Mouse (Mus musculus) WW6 (cell line): Measurements from ENCODE around the gene Sufu.
A peak's percentile ranks its signal among the peaks of the same experiment; 100 is the strongest.

Source experiments
- DNase-seq: peaks from one replicate; pipeline ENCODE4 v3.0.0-alpha.2; 2013; ENCODE audit warnings: low read depth, low spot score

Gene Sufu

DNA sequence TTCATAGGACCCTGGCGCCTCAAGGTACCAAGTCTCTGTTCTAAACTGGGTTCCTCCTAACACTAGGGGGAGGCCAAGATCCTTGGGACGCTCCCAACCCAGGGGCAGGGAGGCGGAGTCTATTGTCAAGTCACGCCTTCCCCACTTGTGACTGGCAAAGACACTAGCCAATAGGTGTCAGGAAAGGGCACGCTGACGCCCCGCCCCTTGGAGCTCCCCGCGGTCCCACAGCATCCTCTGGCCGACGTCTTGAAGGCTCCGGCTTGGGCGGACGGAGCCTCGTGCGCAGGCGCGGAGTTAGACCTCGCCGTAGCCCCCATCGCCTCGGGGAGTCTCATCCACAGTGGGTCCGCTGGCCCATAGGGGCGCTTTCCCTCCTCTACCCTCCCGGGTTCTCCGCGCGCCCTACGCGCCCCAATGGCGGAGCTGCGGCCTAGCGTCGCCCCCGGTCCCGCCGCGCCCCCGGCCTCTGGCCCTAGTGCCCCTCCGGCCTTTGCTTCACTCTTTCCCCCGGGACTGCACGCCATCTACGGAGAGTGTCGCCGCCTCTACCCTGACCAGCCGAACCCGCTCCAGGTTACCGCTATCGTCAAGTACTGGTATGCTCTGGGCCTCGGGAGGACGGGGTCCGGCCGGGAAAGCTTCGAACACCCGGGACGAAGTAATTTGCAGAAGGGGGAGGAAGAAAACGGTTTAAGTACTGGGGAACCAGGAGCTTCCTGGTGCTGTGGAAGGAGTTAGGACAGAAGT, at the start of gene Sufu:
Gene Sufu, plus strand, starts transcription at position 211 of the 750 bp plus-strand sequence.
- peak; percentile 98 for DNase-seq

DNA sequence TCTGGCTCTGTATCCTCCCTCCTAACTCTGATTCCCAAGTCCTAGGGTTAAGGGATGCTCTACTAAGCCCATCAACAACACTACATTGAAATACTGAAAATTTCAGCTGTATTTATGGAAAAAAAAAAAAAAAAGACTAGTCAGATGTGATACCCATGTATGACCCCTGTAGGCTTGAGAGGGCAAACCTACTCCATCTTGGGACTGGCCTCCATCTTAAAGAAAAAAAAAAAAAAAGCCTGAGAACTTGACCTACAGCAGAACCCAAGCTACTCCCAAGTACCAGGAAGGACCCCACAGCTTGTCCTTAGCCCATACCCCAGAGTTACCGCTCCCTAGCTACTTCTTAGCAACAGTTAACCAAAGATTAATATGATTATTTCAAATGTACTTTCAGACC, 49.5 kb upstream of the Sufu start:
- no peak for DNase-seq

DNA sequence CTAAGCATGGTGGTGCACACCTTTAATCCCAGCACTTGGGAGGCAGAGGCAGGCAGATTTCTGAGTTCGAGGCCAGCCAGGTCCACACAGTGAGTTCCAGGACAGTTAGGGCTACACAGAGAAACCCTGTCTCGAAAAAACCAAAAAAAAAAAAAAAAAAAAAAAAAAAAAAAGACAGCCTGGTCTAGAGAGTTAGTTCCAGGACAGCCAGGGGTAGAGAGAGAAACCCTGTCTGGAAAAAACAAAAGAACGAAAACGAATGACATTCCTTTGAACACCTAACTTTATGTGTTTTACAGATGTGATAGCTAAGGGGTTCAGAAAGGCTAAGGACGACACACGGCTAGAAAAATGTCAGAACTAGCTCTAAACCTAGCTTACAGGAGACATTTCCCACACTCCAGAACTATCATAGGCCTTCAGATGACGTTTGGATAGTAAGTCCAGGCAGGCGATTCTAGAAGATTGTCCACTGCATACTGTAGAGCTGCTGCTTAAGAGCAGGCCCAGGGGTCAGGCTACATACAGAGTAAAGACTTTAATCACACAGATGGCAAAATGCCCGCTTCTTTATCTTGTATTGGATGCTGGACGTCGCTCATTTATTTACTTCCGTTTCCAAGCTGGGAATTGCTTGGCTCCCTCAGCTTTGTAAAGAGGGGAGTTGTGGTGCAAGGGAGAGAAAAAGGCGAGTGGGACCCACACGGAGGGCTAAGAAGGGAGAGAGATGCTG, 48.6 kb upstream of the Sufu start:
- DNase-seq: no peak

DNA sequence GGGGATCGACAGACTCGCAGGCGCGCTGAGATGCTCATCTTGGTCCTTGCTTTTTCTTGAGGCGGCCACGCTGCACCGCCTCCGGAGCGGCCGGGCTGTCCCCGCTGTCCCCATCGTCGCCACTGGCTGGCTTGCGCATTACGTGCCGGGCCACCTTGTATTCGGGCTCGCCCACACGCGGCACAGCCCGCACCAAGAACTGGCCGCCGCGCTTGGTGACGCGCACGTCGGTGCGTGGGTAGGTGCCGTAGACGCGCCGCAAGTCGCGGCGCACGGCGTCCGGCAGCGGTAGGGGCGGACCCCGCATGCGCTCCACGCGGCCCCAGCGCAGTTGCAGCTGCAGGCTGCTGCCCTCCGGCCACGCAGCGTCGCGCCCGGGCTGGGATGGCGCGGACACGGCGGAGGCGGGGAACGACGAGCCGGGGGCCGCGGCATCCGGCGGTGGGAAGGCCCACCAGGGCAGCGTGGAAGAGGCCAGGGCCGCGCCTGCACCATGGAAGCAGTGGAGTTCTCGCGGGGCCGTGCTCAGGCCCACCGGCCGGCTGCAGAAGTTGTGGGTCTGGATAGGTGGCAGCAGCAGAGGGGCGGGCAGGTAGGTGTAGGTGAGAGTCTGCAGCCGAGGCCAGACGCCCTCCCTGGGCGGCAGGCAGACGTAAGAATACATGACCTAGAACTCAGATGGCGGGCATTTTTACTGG, 47.8 kb upstream of the Sufu start:
- no peak for DNase-seq

DNA sequence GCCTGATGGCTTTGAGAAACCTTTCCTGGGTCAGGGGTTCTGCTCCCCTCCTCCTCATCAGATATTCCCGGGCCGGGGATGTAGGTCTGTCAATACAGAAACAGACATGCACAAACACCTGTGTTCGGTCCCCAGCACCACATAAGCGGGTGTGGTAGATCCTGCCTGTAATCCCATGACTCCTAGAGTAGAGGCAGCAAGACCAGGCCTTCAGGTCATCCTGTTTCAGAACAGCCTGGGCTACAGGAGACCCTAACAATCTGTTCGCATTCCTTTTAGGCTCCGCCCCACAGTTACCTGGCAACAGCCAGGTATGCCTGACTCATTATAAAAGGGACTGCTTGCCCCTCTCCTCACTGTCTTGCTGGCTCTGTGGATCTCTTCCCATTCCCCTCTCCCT, 47.1 kb upstream of the Sufu start:
- no peak for DNase-seq

DNA sequence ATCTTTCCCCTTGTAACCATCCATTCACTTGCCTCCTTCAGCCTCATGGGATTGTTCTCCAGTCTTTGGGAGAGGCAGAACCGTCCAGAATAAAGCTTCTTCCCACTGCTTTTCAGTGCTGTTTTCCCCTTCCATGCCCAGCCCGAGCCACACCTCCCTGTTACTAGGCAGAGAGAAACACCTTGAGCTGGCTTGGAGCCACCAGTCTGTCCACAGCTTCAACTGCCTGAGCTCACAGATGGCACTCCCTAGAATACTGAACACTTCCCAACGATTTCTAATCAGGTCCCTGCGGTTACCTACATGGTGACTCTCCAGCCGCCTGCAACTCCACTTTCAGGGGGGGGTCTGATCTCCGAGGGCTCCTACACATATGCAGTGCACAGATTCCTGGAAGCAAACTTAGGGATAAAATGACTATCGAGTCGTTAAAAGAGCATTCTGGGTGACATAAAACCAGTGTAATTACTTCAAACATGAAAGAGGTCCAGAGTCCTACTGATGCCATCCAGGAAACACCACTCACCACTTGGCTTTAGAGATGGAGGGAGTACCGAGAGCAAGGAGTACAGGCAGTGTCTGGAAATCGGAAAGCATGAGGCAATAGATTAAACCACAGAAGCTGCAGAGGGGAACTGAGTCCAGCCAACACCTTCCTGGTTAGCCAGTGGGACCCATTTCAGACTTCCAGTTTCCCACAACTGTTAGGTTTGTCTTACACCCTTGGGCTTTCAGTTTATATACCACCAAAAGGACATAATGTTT, 46.3 kb upstream of the Sufu start, which contains the start of gene 2310034G01Rik:
Gene 2310034G01Rik, minus strand, starts transcription at position 135 of the 765 bp plus-strand sequence.
- no peak for DNase-seq

DNA sequence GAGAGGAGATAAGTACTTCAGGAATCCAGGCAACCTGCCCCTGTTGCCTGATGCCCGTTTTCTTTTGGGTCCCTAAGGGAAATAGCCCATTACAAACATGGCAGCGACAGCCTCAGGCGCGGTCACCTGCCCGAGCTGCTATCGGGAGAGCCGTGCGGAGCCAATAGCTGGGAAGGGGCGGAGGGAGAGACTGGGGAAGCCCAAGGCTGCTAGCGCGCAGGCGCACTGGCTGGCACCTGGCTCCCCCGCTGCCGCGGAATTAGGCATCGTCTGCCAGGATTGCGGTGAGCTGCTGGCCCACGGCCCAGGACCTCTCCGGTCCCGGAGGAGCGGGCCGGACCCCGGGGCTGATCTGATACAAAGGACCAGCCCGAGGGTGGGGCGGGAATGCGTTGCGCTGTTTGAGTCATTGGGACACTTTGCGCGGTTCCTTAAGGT, 40.0 kb upstream of the Sufu start:
- peak; percentile 80 for DNase-seq

DNA sequence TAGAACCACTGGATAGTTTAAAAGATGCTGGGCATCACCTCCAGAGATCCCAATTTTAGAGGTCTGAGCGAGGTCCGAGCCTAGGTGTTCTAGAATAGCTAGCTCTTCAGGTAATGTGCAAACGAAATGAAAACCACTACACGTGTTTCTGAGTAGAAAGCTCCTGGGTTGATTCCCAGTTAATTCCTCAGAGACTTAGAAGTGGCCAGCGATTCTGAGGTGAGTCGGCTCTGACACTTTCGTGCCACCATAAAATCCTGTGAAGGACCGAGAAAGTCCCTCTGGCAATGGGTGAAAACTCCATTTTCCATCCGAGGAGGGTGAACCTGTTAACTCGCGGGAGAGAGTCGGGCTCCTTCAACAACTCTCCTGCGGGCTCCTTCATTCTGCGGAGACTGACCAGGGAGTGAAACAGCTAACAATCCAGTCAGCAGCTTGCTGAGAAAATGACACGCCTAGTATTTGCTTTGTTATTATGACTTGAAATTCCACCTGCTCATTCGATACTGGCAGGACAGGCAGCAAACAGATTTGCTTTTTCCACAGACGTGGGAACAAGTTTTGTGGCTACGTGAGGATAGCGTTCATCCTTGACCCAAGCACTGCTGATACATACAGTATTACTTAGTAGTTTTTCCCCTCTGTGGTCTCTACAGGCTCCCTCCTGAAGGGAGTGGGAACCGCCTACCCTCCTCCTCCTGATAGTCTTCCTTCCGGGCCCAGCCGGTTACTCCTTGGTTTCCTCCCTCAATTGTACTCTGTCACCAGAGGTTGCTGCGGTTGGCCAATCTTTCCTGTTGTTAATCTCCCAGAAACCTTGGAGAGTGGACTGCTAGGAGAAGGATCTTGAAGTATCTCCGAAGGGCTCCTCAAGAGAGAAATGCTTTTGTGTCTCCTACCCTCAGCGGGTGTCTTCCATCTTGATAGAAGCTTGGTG, 39.1 kb upstream of the Sufu start:
- DNase-seq: peak; percentile 31

DNA sequence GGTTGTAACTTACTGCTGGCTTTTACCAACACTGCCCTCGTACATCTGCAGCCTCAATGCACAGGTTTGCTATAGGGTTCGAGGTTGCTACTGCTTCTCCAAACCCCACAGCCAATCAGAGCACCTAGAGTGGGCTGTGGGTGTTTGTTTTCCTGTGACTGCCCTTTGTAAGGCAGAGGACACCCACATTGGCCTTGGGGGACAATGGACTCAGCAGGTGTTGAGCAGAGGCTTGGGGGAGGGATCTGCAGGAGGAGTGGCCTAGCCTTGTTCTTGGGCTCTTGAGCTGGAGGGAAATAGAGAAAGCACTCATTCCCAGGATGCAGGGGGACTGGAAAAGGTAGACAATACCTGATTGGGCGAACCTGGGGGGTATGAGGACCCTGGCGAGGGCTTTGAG, 38.3 kb upstream of the Sufu start:
- peak; percentile 36 for DNase-seq

DNA sequence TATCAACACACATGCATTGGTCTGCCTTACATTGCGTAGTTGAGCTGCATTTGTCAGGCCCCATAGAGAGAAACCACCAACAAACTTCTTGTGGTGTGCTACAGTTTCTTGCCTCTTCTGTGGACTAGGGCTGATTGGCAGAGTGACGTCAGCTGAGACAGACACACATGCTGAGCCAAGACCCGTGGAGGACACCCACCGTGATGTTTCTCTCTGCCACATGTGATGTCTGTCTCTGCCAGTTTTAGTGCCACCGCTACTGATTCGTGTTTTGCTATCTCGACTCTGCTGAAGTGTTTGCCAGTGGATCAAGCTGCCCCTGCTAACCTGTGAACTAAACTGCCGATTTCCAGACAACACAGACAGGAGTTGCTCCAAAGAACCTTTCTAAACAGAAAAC, 34.6 kb upstream of the Sufu start:
- DNase-seq: no peak

DNA sequence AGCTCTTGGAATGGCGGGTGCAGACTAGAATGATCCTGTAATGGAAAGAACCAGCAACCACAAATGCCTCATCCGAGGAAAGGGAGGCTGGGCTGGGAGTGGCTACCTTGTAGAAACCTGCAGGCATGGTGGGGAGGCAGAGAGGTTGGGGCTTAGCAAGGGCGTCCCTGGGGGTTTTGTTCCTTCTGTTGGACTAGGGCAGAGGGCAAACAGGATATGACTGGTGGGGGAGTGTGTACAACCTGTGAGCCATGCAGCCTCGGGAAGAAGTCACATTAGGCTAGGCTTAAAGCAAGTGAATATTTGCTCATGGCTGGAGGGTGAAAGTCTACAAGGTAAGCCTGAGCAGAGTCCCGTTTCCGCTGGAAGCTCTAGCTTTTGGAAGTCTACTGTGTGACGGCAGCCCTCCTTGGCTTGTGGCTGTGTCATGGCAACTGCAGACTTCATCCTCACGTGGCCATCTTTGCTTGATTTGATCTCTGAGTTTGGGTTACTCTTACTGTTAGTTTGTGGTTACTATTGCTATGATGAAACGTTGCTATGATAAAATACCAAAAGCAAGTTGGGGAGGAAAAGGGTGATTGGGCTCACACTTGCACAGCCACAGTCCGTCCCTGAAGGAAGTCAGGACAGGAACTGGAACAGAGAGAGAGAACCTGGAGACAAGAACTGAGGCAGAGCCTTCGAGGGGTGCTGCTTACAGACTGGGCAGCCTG, 33.2 kb upstream of the Sufu start:
- DNase-seq: no peak

DNA sequence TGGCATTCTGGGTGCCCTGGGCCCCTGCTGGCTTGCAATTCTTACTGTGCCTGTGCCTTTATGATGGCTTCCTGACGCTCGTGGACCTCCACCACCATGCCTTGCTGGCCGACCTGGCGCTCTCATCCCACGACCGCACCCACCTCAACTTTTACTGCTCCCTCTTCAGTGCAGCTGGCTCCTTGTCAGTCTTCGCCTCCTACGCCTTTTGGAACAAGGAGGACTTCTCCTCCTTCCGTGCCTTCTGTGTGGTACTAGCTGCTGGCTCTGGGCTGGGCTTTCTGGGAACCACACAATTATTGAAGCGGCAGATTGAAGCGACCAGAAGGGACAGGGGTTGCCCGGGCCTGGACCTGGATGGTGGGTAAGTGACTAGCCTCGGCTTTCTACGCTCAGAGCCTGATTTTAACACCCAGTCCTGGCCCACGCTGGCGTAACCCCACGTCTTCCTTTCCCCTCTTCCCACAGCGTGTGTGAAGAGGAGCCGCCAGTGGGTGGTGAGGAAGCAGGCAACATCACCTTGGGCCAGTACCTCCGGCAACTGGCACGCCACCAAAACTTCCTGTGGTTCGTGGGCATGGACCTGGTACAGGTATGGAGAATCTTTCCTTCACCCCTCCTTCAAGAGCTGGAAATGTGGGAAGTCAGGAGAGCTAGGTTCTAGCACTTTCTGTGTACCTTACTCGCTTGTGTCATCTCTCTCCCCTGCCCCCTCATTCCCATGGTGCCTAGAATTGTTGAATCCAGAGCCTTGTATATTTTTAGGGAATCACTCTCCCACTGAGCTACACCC, 28.7 kb upstream of the Sufu start:
- DNase-seq: no peak

DNA sequence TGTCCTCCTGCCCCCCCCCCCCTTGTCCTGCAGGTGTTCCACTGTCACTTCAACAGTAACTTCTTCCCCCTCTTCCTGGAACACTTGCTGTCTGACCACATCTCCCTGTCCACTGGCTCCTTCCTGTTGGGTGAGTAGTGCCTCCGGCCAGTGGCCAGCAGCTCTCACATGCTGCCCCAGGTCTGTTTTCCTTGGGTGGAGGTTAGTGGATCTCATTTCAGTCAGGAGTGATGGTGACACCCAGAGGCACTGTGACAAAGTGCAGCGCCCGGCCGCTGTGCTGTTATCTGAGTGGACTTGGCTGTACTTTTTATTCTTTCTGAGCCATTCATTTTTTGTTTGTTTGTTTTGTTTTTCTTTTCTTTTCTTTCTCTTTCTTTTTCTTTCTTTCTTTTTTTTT, 27.5 kb upstream of the Sufu start:
- DNase-seq: no peak

DNA sequence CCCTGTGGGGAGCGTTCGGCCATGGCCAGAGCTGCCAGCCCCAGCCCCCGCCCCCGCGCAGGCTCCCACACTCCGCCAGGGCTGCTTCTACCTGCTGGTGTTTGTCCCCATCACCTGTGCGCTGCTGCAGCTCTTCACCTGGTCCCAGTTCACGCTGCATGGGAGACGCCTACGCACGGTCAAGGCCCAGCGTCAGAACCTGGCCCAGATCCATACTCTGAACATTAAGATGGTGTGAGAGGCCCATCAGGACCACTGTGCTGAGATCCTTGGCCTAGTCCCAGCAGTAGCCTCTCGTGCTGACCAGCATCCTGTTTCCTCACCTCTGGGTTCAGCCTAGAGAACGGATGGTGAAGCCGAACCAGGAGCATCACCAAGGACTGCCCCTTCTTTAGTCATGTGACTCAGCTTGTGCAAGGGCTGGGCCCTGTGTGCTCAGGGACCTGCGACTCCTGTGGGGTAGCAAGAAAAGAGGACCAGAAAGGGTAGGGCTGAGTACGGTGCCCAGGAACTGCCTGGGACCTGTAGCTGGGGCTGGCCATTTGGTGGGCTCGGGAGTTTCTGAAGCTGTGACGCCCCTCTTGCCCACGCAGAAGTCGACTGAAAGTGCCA, 22.1 kb upstream of the Sufu start:
- no peak for DNase-seq

DNA sequence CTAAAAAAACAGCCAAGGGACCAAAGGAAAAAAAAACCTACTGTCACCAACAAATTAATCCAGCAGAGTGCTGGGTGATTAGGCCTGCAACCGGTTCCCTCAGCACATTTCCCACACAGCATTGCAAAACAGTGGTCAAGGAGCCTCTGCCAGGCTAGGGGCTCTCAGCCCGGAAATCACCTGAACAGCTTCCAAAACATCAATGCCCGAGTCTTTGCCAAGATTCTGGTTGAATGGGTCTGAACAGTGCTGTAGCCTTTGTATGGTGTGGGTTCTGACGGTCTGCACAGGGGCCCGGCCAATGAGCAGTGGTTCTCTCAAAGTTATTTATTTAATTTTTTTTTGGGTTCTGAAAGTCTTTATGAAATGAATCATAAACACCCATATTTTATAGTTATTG, 21.2 kb upstream of the Sufu start:
- no peak for DNase-seq

DNA sequence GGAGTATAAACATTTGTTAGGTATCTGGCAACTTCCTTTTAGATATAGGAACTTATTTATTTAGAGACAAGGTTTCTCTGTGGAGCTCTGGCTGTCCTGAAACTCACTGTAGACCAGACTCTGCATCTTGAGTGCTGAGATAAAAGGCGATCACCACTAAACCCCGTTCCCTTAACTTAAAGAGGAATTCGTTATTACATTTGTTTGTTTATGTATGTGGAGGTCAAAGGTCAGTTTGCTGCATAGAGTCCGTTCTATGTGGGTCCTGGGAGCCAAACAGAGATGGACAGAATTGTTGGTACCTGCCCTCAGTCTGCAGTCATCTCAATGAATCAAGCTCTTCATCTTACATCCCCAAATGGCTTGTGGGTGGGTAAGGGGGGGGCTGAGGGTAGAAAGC, 20.8 kb upstream of the Sufu start:
- no peak for DNase-seq

DNA sequence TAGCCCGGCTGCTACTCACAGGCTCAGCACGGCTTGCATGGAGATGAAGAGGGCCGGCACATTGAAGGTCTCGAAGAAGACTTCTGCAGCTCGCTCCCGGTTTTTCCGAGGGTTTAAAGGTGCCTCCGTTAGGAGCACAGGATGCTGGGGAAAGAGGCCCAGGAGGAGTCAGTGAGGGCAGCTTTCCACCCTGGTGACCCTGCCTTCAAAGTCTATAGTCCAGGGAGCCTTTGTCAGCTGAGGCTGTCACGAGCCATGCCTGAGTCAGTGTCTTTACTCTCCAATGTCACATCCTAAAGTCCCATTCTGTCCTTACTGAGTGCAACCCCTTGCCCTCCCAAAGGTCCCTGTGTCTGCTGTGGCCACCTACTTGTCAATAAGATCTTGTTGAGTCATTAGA, 14.4 kb upstream of the Sufu start:
- no peak for DNase-seq

DNA sequence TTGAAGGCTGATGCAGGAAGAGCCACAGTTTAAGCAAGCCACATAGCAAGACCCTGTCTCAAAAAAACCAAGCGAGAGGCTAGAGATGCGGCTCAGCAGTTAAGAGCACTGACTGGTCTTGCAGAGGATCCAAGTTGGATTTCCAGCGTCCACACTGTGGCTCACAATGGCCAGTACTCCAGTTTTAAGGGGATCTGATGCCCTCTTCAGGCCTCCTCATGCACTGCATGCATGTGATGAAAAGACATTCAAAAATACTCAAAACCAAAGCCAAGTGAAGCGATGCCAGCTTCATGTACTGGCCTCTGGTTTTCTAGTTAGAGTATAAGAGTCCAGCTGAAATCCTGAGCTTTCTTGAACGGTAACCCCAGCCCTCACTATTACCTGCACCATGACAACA, 6.8 kb upstream of the Sufu start:
- DNase-seq: no peak

DNA sequence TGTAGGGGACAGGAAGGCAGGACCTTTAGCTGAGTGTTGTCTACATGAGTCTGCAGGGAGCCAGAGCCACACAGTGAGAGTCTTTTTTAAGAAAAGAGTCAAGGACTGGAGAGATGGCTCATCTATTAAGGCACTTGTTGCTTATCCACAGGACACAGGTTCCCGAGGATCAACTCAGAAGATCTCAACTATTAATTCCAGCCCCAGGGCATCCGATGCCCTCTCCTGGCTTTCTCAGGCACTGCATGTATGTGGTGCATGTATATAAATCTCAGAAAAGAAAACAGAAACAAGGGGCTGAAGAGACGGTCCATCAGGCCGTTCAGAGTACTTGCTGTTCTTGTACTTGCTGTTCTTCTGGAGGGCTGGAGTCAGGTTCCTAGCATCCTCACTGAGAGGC, 4.7 kb upstream of the Sufu start:
- no peak for DNase-seq
